Mouse (Mus musculus) hindlimb bud, embryonic 11.5 days (tissue): ENCODE measurements around the gene Rec114.
A peak's percentile ranks its signal among the peaks of the same experiment; 100 is the strongest.

Experiments
- DNase-seq: peaks from one replicate; pipeline ENCODE4 v3.0.0-alpha.2; 2012; ENCODE audit warnings: low read depth, low spot score; ENCODE audit errors: extremely low spot score

Rec114 gene

DNA sequence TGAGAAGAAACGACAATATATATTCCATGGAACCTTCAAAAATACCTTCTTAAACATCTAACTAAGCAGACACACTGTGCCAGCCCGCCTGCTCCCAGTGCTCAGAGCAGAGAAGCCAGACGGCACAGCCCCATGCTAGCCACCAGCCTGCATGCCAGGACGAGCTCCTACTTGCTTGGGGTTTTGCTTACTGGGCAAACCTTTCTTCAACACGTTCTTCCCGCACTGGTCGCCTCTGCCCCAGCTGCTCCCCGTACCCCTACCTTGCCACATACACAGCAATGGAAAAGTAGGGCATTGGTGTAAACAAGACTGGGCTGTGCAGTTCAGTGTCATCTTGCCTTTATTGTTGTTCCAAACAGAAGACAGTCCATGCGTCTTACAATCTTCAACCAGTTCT lies 78.3 kb downstream of the Rec114 start:
- DNase-seq = no peak

DNA sequence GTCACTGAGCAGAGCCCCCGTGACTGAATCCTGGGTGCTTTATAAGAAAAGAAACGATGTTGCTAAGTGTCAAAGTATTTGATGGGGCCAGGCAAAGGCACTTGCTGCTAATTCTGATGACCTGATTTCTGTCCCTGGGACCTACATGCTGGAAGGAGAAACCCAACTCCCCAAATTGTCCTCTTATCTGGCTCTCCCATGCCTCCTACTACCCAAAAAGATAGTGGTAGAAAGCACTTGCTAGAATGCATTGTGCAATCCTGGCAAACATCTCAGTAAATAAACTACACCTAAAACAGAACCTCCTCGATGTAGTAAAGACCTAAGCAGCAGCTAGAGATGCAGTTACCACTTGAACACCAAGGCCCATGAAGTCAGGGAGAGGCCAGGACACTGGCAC lies 81.0 kb downstream of the Rec114 start:
- DNase-seq = no peak

- DNase-seq = no peak
These were observed 81.8 kb downstream of the Rec114 start for GRCm38 (mm10) chr9:58662007-58662406.

- DNase-seq = no peak
These were observed 83.1 kb downstream of the Rec114 start for GRCm38 (mm10) chr9:58660673-58661072.

DNA sequence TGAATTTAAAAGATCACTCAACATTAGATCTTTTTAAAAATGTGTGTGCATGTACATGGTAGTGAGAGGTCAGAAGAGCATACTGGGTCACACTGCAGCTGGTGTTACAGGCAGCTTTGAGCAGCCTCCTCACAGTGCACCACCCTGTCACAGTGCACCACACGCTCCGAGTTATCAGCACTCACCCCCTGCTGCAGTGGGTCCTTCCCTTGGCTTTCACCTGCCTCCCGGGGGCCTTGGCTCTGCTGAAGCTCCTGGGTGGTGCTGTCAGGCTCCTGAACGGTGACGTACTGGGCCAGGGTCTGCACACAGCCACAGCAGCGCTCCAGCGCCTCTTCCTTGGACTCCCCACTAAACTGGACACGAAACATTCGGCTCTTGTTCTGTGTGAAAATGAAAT lies 83.8 kb downstream of the Rec114 start:
- no peak for DNase-seq

DNA sequence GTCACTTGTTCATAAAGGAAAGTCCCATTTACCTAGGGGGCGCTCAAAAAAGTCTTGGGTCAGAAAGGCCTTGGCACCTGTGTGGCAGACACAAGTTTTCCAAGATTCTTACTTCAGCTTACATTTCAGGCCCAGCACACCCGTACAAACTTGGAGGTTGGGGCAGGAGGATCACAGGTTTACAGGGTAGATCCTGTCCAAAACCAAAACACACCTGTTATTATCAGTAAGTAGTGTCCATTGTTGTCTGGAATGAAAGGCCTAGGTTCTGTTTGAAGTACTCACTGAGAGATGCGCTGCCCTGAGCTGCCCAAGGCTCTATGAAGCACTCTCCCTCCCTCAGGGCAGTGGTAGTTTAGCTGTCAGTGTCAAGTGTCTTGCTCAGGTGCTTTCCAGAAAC lies 84.4 kb downstream of the Rec114 start:
- DNase-seq = no peak

GRCm38 (mm10) chr9:58658596-58659309 lies 85.0 kb downstream of the Rec114 start:
- DNase-seq = no peak

DNA sequence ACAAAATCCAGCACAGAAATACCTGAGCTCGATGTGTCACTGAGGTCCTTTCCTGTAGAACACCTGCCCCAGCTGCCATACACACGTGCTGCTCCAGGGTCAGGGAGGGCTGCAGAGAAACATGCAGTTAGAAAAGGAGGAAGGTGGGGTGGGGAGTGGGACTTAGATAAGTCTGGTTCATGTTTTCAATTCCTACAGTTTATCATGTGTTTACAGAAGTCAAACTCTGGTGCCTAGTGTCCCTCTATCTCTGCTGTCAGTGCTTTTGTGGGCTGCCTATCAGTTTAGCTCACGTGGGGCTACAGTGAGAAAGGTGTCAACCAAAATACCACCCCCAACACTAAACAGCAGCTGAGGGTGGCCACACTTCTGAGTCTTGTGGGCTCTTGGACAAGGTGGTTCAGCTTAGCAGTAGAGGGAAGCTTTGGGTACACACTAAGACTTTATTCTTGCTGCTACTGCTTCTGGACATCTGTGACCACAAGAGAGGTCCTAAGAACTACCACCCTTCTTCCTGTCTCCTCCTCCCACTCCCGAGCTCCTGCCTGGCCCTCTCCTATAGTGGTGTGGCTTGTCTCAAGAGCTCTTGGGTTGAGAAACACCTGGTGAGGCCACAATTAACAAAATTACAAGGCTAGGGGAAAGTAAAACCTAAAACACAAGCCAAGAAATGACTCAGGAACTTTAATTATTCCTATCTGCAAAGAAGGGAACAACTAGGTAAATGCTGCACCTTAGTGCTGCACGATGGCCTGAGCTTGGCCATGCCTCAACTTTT lies 85.8 kb downstream of the Rec114 start:
- no peak for DNase-seq

DNA sequence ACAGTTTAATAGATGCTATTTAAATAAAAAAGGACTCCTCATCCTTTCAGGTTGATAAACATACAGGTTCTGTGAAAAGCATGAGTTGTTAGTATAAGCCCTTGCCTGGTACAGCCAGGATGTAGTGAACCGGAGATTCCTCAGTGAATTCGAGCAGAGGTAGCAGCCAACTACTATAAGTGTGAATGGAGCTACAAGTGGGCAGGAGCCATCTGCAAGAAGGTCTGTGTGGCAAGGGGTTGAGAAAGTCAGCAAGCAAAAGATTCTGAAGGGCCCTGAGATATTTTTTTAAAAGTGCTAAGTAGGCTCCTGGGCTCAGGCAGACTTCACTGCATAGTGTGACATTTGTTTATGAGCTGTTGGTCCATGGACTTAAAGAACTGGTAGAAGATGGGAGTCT lies 86.9 kb downstream of the Rec114 start:
- DNase-seq = no peak

- no peak for DNase-seq
These were observed 87.4 kb downstream of the Rec114 start for GRCm38 (mm10) chr9:58656396-58656795.

- no peak for DNase-seq
These were observed 89.3 kb downstream of the Rec114 start for GRCm38 (mm10) chr9:58654494-58654893.

- DNase-seq = peak; percentile 44
These were observed 91.8 kb downstream of the Rec114 start for GRCm38 (mm10) chr9:58651993-58652392.

DNA sequence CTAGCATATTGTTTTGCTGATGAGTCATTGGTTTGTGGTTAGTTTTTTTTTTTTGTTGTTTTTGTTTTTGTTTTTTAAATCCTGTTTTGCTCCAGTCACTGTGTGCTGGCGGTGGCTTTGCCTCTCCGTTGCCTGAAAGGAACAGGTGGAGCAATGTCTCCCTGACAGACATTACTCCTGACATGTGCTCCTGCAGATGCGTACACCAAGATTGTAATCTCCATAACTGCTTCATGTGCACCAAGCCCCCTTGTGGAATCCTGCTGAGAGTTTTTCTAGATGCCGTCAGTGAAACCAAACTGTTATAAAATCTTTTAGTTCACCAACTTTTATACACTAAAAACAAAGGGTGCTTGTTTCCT lies 94.5 kb downstream of the Rec114 start:
- no peak for DNase-seq

DNA sequence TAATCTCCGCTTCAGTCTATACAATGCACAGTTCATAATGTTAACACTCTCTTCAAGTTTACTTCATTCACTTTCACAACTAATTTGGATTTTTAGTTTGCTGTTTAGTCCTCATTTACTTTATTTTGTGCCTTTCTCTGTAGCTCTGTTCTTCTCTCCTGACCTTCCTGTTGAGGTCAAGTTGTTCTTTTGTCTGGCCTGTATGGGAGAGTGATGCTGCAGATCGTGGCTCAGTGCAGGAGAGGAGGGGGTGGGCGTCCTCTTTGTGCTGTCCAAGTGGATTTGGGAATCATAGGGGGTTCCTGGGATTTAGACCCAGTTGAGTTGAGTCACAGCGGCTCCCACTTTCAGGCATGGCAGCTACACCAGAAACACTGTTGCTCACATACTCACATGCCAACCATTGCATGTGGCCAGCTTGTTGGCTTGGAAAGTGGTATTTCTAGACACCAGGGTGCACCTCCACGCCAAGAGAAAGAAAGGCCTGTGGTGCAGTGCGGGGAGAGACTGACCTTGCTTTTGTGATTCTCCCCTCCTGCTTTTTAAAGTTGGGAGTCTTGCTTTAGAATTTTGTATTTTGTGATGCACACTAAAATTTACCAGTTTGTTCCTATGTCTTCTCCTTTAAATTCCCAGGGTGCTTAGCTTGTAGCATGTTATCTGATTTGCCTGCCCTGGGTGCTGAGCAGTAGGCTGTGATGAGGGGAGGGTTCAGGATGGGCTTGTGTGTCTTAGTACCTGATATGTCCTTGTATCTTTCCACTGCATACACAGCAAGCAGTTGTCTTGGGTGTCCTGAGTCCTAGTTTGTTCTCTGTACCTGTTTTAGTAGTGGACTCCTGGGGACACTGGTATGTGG lies 95.1 kb downstream of the Rec114 start:
- DNase-seq = no peak

GRCm38 (mm10) chr9:58630441-58630840 lies 113.3 kb downstream of the Rec114 start:
- DNase-seq = no peak

GRCm38 (mm10) chr9:58627197-58627596 lies 116.6 kb downstream of the Rec114 start:
- DNase-seq = no peak

- DNase-seq = no peak
These were observed 120.8 kb downstream of the Rec114 start for GRCm38 (mm10) chr9:58623009-58623408.

DNA sequence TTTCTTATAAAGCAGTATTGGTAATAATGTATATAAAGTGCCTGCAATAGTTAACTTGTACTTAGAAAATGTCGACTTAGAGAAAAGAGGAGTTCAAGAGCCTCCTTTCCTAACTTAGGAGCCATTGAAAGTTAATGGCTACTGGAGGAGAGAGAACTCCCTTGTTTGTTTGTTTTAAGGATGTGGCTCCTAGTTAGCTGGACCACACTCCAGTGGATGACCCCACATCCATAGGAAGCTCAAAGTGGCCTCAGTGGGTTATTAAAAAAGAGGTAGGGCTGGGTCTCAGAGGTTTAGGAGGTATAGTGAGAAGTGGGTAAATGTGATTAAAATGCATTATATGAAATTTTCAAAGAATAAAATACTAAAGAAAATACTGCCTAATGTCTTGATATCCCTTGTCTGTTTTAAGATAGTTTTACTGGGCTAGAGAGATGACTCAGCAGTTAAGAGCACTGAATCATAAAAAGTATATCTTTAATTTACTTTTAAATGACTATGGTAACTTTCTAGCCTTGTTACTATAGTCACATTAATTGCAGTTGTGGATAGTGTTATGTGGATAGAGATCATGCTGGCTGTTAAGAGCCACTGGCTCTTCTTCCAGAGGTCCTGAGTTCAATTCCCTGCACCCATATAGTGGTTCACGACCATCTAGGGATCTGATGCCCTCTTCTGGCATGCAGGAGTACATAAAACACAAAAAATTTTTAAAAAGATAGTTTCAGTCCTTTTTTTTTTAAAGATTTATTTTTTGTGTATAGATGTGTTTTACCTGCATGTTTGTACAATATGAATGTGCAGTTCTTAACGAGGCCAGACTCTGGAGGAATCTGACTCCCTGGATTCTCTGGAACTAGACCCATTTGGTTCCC lies 128.5 kb downstream of the Rec114 start:
- no peak for DNase-seq

GRCm38 (mm10) chr9:58613790-58614189 lies 130.0 kb downstream of the Rec114 start:
- no peak for DNase-seq
